Mouse (Mus musculus) effector memory CD4-positive, alpha-beta T cell, adult 5 months (primary cell): ENCODE results near the gene Vmn1r210. TPM values are rescaled to one million over a fixed set of nuclear protein-coding genes. Genes with fewer than 3 reads are reported as not detected.

Experiments used
- polyA plus RNA-seq: library from polyadenylated mRNA; unstranded; fragments of 100-300 nt; shearing (Covaris generic); gene quantifications from one replicate; pipeline ENCODE4 v1.2.1, GENCODE M21; 2017

Vmn1r210 gene
- polyA plus RNA-seq: not detected

DNA sequence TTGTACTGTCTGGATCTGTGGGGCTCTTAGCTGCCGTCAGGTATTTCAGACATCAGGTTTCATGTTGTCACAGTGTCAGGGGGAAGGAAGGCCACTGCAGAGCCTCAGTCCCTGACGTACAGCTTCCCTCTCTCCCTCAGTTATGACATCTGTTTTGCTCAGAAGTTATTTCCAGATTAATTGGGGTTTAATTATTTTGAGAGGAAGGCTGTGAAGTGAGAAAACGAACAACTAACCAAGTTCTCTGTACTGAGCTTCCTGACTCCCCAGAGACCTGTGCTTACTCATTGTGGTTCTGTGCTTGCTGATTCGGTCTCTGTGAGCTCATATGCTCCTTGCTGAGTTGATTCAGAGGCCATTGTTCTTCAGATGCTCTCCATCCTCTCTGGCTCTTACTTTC lies at the start of gene Vmn1r210:
Vmn1r210 (minus strand) TSS at position 101 of the 400 bp plus-strand sequence.

DNA sequence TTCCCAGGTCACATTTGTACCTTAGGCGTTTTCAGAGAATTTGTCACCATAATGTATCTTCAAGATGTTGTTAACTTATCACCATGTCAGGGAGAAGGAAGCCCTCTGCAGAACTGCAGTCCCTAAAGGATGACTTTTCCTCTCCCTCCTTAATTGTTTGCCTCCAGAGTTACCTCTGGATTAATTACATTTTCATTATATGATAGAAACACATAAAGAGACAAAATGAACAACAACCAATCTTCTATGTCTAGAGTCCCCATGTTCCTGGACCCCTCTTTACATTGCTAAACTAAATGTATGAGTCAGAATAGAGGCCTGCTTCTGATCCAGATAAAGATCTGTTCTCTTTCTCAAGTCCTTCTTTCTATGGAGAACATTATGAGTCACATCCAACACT lies 26.3 kb upstream of the Vmn1r210 start, which contains the start of gene Vmn1r211:
Vmn1r211 (minus strand) TSS at position 101 of the 400 bp plus-strand sequence.

DNA sequence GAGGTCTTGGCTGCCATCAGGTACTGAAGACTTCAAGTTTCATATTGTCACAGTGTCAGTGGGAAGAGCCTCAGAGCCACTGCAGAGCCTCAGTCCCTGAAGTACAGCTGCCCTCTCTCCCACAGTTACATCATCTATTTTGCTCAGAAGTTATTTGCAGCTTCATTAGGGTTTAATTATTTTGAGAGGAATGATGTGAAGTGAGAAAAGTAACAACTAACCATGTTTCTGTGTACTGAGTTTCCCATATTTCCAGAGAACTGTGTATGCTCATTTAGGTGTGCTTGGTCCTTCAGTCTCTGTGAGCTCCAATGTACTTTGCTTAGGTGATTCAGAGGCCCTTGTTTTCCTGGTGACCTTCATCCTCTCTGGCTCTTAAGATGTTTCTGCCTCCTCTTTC lies 21.6 kb downstream of the Vmn1r210 start, which contains the start of gene Vmn1r209:
Vmn1r209 (minus strand) TSS at position 101 of the 400 bp plus-strand sequence.

DNA sequence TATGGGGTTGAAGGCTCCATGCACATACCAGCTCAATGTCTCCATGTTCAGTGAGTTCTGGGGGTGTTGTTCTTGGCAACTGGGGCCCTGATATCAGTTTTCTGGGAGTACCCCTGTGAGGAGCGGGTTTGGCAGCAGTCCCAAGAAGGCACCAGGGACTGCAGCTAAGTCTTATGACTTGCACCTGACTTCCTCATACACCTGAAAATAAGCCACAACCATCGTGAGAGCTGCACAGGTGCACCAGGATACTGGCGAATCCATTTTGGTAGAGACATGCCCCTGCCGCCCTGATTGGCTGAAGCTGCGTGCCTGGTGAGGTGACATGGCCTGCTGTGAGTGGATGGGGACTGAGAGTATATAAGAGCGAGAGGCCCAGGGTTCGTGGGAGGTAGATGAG lies 53.8 kb downstream of the Vmn1r210 start, which contains the start of gene Vmn1r208:
Vmn1r208 (minus strand) TSS at position 101 of the 400 bp plus-strand sequence.

Other genes starting within 250 kb of the Vmn1r210 start
- gene Vmn1r205, start 238.3 kb downstream of the Vmn1r210 start, polyA plus RNA-seq: not detected
- gene Vmn1r206, start 207.1 kb downstream of the Vmn1r210 start, polyA plus RNA-seq: not detected
- not detected for gene Vmn1r207-ps, start 101.7 kb downstream of the Vmn1r210 start, polyA plus RNA-seq
- gene Vmn1r208, start 53.9 kb downstream of the Vmn1r210 start, polyA plus RNA-seq: 0.11 TPM
- gene Vmn1r209, start 21.7 kb downstream of the Vmn1r210 start, polyA plus RNA-seq: 0.06 TPM
- gene Vmn1r211, start 26.2 kb upstream of the Vmn1r210 start, polyA plus RNA-seq: not detected
- gene Vmn1r212, start 52.9 kb upstream of the Vmn1r210 start, polyA plus RNA-seq: not detected
- not detected for gene Vmn1r213, start 176.3 kb upstream of the Vmn1r210 start, polyA plus RNA-seq
- 0.14 TPM for gene Vmn1r214, start 199.1 kb upstream of the Vmn1r210 start, polyA plus RNA-seq
- gene Vmn1r215, start 236.7 kb upstream of the Vmn1r210 start, polyA plus RNA-seq: not detected